Mouse (Mus musculus): ENCODE measurements around the gene Tcn2. TPM values are rescaled to one million over a fixed set of nuclear protein-coding genes. Genes with fewer than 3 reads are reported as not detected.
A peak's percentile ranks its signal among the peaks of the same experiment; 100 is the strongest.

Tcn2 gene
- polyA plus RNA-seq (2016; fragmentation: Nextera tagmentation; extraction: Ambion mirVana): 50.3 and 56.3 TPM in 2 replicates

- no peaks in the 10 kb centered on the region for H3K9me3 ChIP-seq
- peak within 1 kb of the TSS; percentile 78 for H3K4me3 ChIP-seq
- no peaks in the 10 kb centered on the region for H3K27me3 ChIP-seq (ENCODE audit: insufficient read depth, poor library complexity, severe bottlenecking)
- peak; percentile 93 for DNase-seq (ENCODE audit: low spot score)
- H3K4me1 ChIP-seq: peaks cover 16% of the 10 kb centered on the region
- H3K27ac ChIP-seq: peak within 1 kb of the TSS; percentile 90
- WGBS: under 1% methylated on average over 24 of the region's 26 CpGs
- H3K36me3 ChIP-seq: 0 out of 2 replicates have a peak, but pooled peaks cover 3% of the 10 kb centered on the region
These were observed at the start of gene Tcn2 for GRCm38 (mm10) chr11:3931511-3932211. Gene Tcn2 (minus strand): TSS chr11:3932159.

- Histone ChIP-seq H3K36me3 (peaks cover 47% of the 10 kb centered on the region), H3K4me1 (peaks cover 27% of the 10 kb centered on the region), H3K4me3 (no peak overlapping the region), H3K9me3 (no peaks in the 10 kb centered on the region), H3K27ac (no peak overlapping the region), H3K27me3 (ENCODE audit: insufficient read depth, poor library complexity, severe bottlenecking) (peaks cover 19% of the 10 kb centered on the region)
- no peak for DNase-seq (ENCODE audit: low spot score)
- 54% methylated on average over 6 of the region's 6 CpGs for WGBS
These were observed 49.6 kb upstream of the Tcn2 start for GRCm38 (mm10) chr11:3981536-3981935.

GRCm38 (mm10) chr11:3978421-3978820 lies 46.5 kb upstream of the Tcn2 start:
- peaks cover 10% of the 10 kb centered on the region for H3K4me1 ChIP-seq
- no peak overlapping the region for H3K27ac ChIP-seq
- WGBS: 90% methylated on average over 5 of the region's 5 CpGs
- peaks cover 78% of the 10 kb centered on the region for H3K36me3 ChIP-seq
- no peaks in the 10 kb centered on the region for H3K9me3 ChIP-seq
- H3K27me3 ChIP-seq (ENCODE audit: insufficient read depth, poor library complexity, severe bottlenecking): peaks cover 4% of the 10 kb centered on the region; the same call in 1 of the 2 replicates
- no peak for DNase-seq (ENCODE audit: low spot score)
- no peak overlapping the region for H3K4me3 ChIP-seq

- no peak within 1 kb of the TSS for H3K27ac ChIP-seq
- H3K9me3 ChIP-seq: no peaks in the 10 kb centered on the region
- no peak for DNase-seq (ENCODE audit: low spot score)
- H3K4me3 ChIP-seq: no peak within 1 kb of the TSS
- no peaks in the 10 kb centered on the region for H3K4me1 ChIP-seq
- no peaks in the 10 kb centered on the region for H3K27me3 ChIP-seq (ENCODE audit: insufficient read depth, poor library complexity, severe bottlenecking)
- H3K36me3 ChIP-seq: peaks cover 96% of the 10 kb centered on the region
- WGBS: 92% methylated on average over 6 of the region's 6 CpGs
These were observed 44.7 kb upstream of the Tcn2 start, which contains the start of gene 4930556J24Rik for GRCm38 (mm10) chr11:3976678-3977077. Gene 4930556J24Rik (minus strand): TSS chr11:3976778.

- H3K36me3 ChIP-seq: peaks cover 100% of the 10 kb centered on the region
- no peaks in the 10 kb centered on the region for H3K27me3 ChIP-seq (ENCODE audit: insufficient read depth, poor library complexity, severe bottlenecking)
- H3K4me3 ChIP-seq: no peak overlapping the region
- no peaks in the 10 kb centered on the region for H3K9me3 ChIP-seq
- DNase-seq (ENCODE audit: low spot score): no peak
- 73% methylated on average over 3 of the region's 3 CpGs for WGBS
- H3K4me1 ChIP-seq: no peaks in the 10 kb centered on the region
- H3K27ac ChIP-seq: no peak overlapping the region
These were observed 42.4 kb upstream of the Tcn2 start for GRCm38 (mm10) chr11:3974311-3974710.

GRCm38 (mm10) chr11:3973081-3973480 lies 41.1 kb upstream of the Tcn2 start:
- 92% methylated on average over 7 of the region's 7 CpGs for WGBS
- Histone ChIP-seq H3K27ac (no peak overlapping the region), H3K4me1 (no peaks in the 10 kb centered on the region), H3K27me3 (ENCODE audit: insufficient read depth, poor library complexity, severe bottlenecking) (no peaks in the 10 kb centered on the region), H3K9me3 (no peaks in the 10 kb centered on the region), H3K4me3 (no peak overlapping the region), H3K36me3 (peaks cover 99% of the 10 kb centered on the region)
- DNase-seq (ENCODE audit: low spot score): no peak

- no peaks in the 10 kb centered on the region for H3K27me3 ChIP-seq (ENCODE audit: insufficient read depth, poor library complexity, severe bottlenecking)
- H3K9me3 ChIP-seq: no peaks in the 10 kb centered on the region
- H3K4me1 ChIP-seq: 0 out of 2 replicates have a peak, but pooled peaks cover 5% of the 10 kb centered on the region
- no peak overlapping the region for H3K4me3 ChIP-seq
- H3K36me3 ChIP-seq: peaks cover 80% of the 10 kb centered on the region
- DNase-seq (ENCODE audit: low spot score): no peak
- no peak overlapping the region for H3K27ac ChIP-seq
- WGBS: 92% methylated on average over 7 of the region's 7 CpGs
These were observed 38.4 kb upstream of the Tcn2 start for GRCm38 (mm10) chr11:3970361-3970760.

GRCm38 (mm10) chr11:3969837-3970236 lies 37.9 kb upstream of the Tcn2 start:
- no peak for DNase-seq (ENCODE audit: low spot score)
- peaks cover 75% of the 10 kb centered on the region for H3K36me3 ChIP-seq

GRCm38 (mm10) chr11:3964416-3965172 lies 32.6 kb upstream of the Tcn2 start:
- Histone ChIP-seq H3K27ac (peak overlapping the region; percentile 91), H3K27me3 (ENCODE audit: insufficient read depth, poor library complexity, severe bottlenecking) (no peaks in the 10 kb centered on the region), H3K36me3 (peaks cover 22% of the 10 kb centered on the region), H3K4me3 (peak overlapping the region; percentile 91), H3K9me3 (no peaks in the 10 kb centered on the region), H3K4me1 (peaks cover 13% of the 10 kb centered on the region; the same call in 1 of the 2 replicates)
- 13% methylated on average over 11 of the region's 11 CpGs for WGBS
- peak; percentile 46 for DNase-seq (ENCODE audit: low spot score)

More at GRCm38 (mm10) chr11:3969837-3970236, 37.9 kb upstream of the Tcn2 start:
- 89% methylated on average over 3 of the region's 3 CpGs for WGBS
- H3K4me3 ChIP-seq: no peak overlapping the region
- H3K27me3 ChIP-seq (ENCODE audit: insufficient read depth, poor library complexity, severe bottlenecking): no peaks in the 10 kb centered on the region
- no peak overlapping the region for H3K27ac ChIP-seq
- H3K4me1 ChIP-seq: peaks cover 10% of the 10 kb centered on the region; the same call in 1 of the 2 replicates
- no peaks in the 10 kb centered on the region for H3K9me3 ChIP-seq

- peak within 1 kb of the TSS; percentile 91 for H3K4me3 ChIP-seq
- H3K36me3 ChIP-seq: peaks cover 15% of the 10 kb centered on the region
- H3K27me3 ChIP-seq (ENCODE audit: insufficient read depth, poor library complexity, severe bottlenecking): no peaks in the 10 kb centered on the region
- DNase-seq (ENCODE audit: low spot score): peak; percentile 92
- peaks cover 13% of the 10 kb centered on the region; the same call in 1 of the 2 replicates for H3K4me1 ChIP-seq
- no peaks in the 10 kb centered on the region for H3K9me3 ChIP-seq
- peak within 1 kb of the TSS; percentile 91 for H3K27ac ChIP-seq
- WGBS: under 1% methylated on average over 31 of the region's 31 CpGs
These were observed 31.9 kb upstream of the Tcn2 start, which contains the start of gene Pes1 for GRCm38 (mm10) chr11:3963610-3964415. Gene Pes1 (plus strand): TSS chr11:3963975.

- peaks cover 13% of the 10 kb centered on the region; the same call in 1 of the 2 replicates for H3K4me1 ChIP-seq
- H3K9me3 ChIP-seq: no peaks in the 10 kb centered on the region
- H3K4me3 ChIP-seq: peak overlapping the region; percentile 91
- H3K27me3 ChIP-seq (ENCODE audit: insufficient read depth, poor library complexity, severe bottlenecking): no peaks in the 10 kb centered on the region
- 82% methylated on average over 10 of the region's 10 CpGs for WGBS
- H3K36me3 ChIP-seq: peaks cover 9% of the 10 kb centered on the region
- no peak for DNase-seq (ENCODE audit: low spot score)
- H3K27ac ChIP-seq: peak overlapping the region; percentile 91
These were observed 31.2 kb upstream of the Tcn2 start for GRCm38 (mm10) chr11:3963155-3963554.

GRCm38 (mm10) chr11:3961761-3962160 lies 29.8 kb upstream of the Tcn2 start:
- WGBS: 62% methylated on average over 3 of the region's 3 CpGs
- peaks cover 13% of the 10 kb centered on the region; the same call in 1 of the 2 replicates for H3K4me1 ChIP-seq

More at GRCm38 (mm10) chr11:3961761-3962160, 29.8 kb upstream of the Tcn2 start:
- no peaks in the 10 kb centered on the region for H3K27me3 ChIP-seq (ENCODE audit: insufficient read depth, poor library complexity, severe bottlenecking)
- H3K27ac ChIP-seq: no peak overlapping the region
- no peaks in the 10 kb centered on the region for H3K9me3 ChIP-seq
- DNase-seq (ENCODE audit: low spot score): peak; percentile 59
- H3K4me3 ChIP-seq: no peak overlapping the region
- H3K36me3 ChIP-seq: peaks cover 3% of the 10 kb centered on the region; the same call in 1 of the 2 replicates
